Mouse (Mus musculus): Measurements from ENCODE around the gene Dennd4b. TPM values are rescaled to one million over a fixed set of nuclear protein-coding genes. Genes with fewer than 3 reads are reported as not detected.
A peak's percentile ranks its signal among the peaks of the same experiment; 100 is the strongest.
"Not testable (repeated sequence)": the region's sequence is repeated elsewhere in the genome, so short reads cannot be mapped to it uniquely, and the experiment has no call there.

Gene Dennd4b
- polyA plus RNA-seq, 1 experiment from 2014 or later: 3.4 TPM

- no peak overlapping the region for H3K27ac ChIP-seq
- ATAC-seq: no peak
- H3K4me1 ChIP-seq: peaks cover 46% of the 10 kb centered on the region
- H3K9ac ChIP-seq: 0 out of 2 replicates have a peak overlapping the region, but pooled peaks have one; percentile 8
- H3K4me2 ChIP-seq: no peak overlapping the region
- H3K36me3 ChIP-seq: peaks cover 58% of the 10 kb centered on the region
- H3K27me3 ChIP-seq (replicated peaks): no peaks in the 10 kb centered on the region
- no peak overlapping the region for H3K4me3 ChIP-seq
- H3K9me3 ChIP-seq (replicated peaks): no peaks in the 10 kb centered on the region
- WGBS (ENCODE audit: insufficient replicate concordance): 84% methylated on average over 16 of the region's 16 CpGs
Observed at GRCm38 (mm10) chr3:90268971-90269370, 4.0 kb downstream of the Dennd4b start.

DNA sequence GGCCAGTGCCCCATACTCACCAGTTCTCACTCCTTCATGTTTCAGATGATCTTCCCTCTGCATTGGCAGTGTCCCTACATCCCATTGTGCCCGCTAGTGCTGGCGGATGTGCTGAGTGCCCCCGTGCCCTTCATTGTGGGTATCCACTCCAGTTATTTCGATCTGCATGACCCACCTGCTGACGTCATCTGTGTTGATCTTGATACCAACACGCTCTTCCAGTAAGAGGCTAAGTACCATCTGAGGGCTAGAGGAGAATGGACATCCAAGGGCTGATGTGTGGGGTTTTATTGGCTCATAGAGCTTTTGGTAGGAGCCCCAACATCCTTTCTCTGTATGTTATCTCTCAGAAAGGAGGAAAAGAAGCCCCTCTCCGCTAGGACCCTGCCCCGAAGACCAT, 5.8 kb downstream of the Dennd4b start:
- no peak overlapping the region for H3K4me3 ChIP-seq
- no peaks in the 10 kb centered on the region for H3K27me3 ChIP-seq (replicated peaks)
- H3K9ac ChIP-seq: no peak overlapping the region
- no peak overlapping the region for H3K27ac ChIP-seq
- H3K9me3 ChIP-seq (replicated peaks): no peaks in the 10 kb centered on the region
- peaks cover 35% of the 10 kb centered on the region for H3K4me1 ChIP-seq
- 81% methylated on average over 8 of the region's 8 CpGs for WGBS (ENCODE audit: insufficient replicate concordance)
- no peak overlapping the region for H3K4me2 ChIP-seq
- peaks cover 73% of the 10 kb centered on the region for H3K36me3 ChIP-seq
- no peak for ATAC-seq

DNA sequence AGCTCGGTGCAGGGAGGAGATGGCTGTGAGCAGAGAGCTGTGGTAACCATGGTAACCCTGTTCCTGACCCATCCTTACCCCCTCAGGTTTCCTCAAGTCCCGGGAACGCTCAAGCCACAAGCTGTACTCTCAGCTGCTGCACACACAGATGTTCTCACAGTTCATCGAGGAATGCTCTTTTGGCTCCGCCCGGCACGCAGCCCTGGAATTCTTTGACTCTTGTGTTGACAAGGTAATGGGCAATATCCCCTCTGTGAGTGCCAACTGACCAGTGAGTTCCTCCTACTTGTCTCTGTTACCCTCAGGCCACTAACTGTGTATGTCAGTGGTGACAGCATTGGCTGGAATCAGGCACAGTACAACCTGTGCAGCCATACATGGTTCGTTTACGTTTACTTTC, 7.2 kb downstream of the Dennd4b start:
- ATAC-seq: no peak
- 84% methylated on average over 9 of the region's 9 CpGs for WGBS (ENCODE audit: insufficient replicate concordance)
- Histone ChIP-seq H3K27me3 (replicated peaks) (no peaks in the 10 kb centered on the region), H3K27ac (no peak overlapping the region), H3K4me2 (no peak overlapping the region), H3K36me3 (peaks cover 87% of the 10 kb centered on the region), H3K4me1 (peaks cover 25% of the 10 kb centered on the region), H3K4me3 (no peak overlapping the region), H3K9me3 (replicated peaks) (no peaks in the 10 kb centered on the region), H3K9ac (no peak overlapping the region)

DNA sequence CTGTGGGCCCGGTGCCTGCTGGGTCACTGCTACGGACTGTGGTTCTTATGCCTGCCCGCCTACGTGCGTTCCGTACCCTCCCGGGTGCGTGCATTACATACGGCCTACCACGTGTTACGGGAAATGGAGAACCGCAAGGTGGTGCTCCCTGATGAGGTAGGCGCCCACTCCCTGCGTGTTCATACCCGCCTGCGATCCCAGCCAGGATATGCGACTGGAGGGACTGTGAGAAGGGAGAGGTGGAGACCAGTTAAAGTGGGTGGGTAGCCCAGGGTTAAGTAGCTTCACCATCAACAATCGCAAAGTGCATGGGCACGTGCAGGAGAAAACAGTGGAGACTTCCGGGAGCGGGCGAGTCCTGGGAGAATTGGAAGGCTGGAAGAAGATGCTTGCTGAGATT, 8.9 kb downstream of the Dennd4b start:
- 85% methylated on average over 22 of the region's 22 CpGs for WGBS (ENCODE audit: insufficient replicate concordance)
- H3K27ac ChIP-seq: no peak overlapping the region
- peaks cover 16% of the 10 kb centered on the region for H3K4me1 ChIP-seq
- no peak overlapping the region for H3K4me3 ChIP-seq
- no peaks in the 10 kb centered on the region for H3K27me3 ChIP-seq (replicated peaks)
- peaks cover 93% of the 10 kb centered on the region for H3K36me3 ChIP-seq
- no peak overlapping the region for H3K9ac ChIP-seq
- ATAC-seq: no peak
- H3K9me3 ChIP-seq (replicated peaks): no peaks in the 10 kb centered on the region
- H3K4me2 ChIP-seq: no peak overlapping the region

- Histone ChIP-seq H3K27me3 (replicated peaks) (no peaks in the 10 kb centered on the region), H3K27ac (no peak overlapping the region), H3K4me3 (no peak overlapping the region), H3K4me1 (0 out of 2 replicates have a peak, but pooled peaks cover 10% of the 10 kb centered on the region), H3K4me2 (no peak overlapping the region), H3K36me3 (peaks cover 96% of the 10 kb centered on the region), H3K9ac (no peak overlapping the region), H3K9me3 (replicated peaks) (no peaks in the 10 kb centered on the region)
- WGBS (ENCODE audit: insufficient replicate concordance): 85% methylated on average over 11 of the region's 11 CpGs
- no peak for ATAC-seq
Observed at GRCm38 (mm10) chr3:90275286-90275685, 10.3 kb downstream of the Dennd4b start.

GRCm38 (mm10) chr3:90276858-90277257, 11.9 kb downstream of the Dennd4b start:
- H3K27ac ChIP-seq: no peak overlapping the region
- H3K27me3 ChIP-seq (replicated peaks): no peaks in the 10 kb centered on the region
- H3K9me3 ChIP-seq (replicated peaks): no peaks in the 10 kb centered on the region
- no peak overlapping the region for H3K9ac ChIP-seq
- H3K4me2 ChIP-seq: no peak overlapping the region
- 0 out of 2 replicates have a peak, but pooled peaks cover 10% of the 10 kb centered on the region for H3K4me1 ChIP-seq
- no peak overlapping the region for H3K4me3 ChIP-seq
- 72% methylated on average over 16 of the region's 16 CpGs for WGBS (ENCODE audit: insufficient replicate concordance)
- peaks cover 90% of the 10 kb centered on the region for H3K36me3 ChIP-seq
- no peak for ATAC-seq

- no peak overlapping the region for H3K27ac ChIP-seq
- peaks cover 81% of the 10 kb centered on the region for H3K36me3 ChIP-seq
- 85% methylated on average over 9 of the region's 9 CpGs for WGBS (ENCODE audit: insufficient replicate concordance)
- no peaks in the 10 kb centered on the region for H3K27me3 ChIP-seq (replicated peaks)
- ATAC-seq: peak; percentile 19; the same call in 1 of the 2 replicates
- no peak overlapping the region for H3K9ac ChIP-seq
- 0 out of 2 replicates have a peak, but pooled peaks cover 10% of the 10 kb centered on the region for H3K4me1 ChIP-seq
- H3K4me2 ChIP-seq: no peak overlapping the region
- H3K4me3 ChIP-seq: no peak overlapping the region
- H3K9me3 ChIP-seq (replicated peaks): no peaks in the 10 kb centered on the region
Observed at GRCm38 (mm10) chr3:90277793-90278192, 12.8 kb downstream of the Dennd4b start.

GRCm38 (mm10) chr3:90278211-90278610, 13.2 kb downstream of the Dennd4b start:
- H3K4me1 ChIP-seq: 0 out of 2 replicates have a peak, but pooled peaks cover 10% of the 10 kb centered on the region
- H3K27ac ChIP-seq: no peak overlapping the region
- no peak overlapping the region for H3K9ac ChIP-seq
- H3K9me3 ChIP-seq (replicated peaks): no peaks in the 10 kb centered on the region
- H3K36me3 ChIP-seq: peaks cover 77% of the 10 kb centered on the region
- 83% methylated on average over 10 of the region's 10 CpGs for whole genome bisulfite sequencing (ENCODE audit: insufficient replicate concordance)
- H3K4me3 ChIP-seq: no peak overlapping the region
- peak; percentile 5; the same call in 1 of the 2 replicates for ATAC-seq
- no peak overlapping the region for H3K4me2 ChIP-seq
- no peaks in the 10 kb centered on the region for H3K27me3 ChIP-seq (replicated peaks)

GRCm38 (mm10) chr3:90279216-90279615, 14.2 kb downstream of the Dennd4b start:
- H3K4me2 ChIP-seq: no peak overlapping the region
- H3K4me3 ChIP-seq: no peak overlapping the region
- H3K9ac ChIP-seq: no peak overlapping the region
- no peaks in the 10 kb centered on the region for H3K9me3 ChIP-seq (replicated peaks)
- no peak for ATAC-seq
- no peak overlapping the region for H3K27ac ChIP-seq
- 0 out of 2 replicates have a peak, but pooled peaks cover 10% of the 10 kb centered on the region for H3K4me1 ChIP-seq
- WGBS (ENCODE audit: insufficient replicate concordance): 78% methylated on average over 9 of the region's 9 CpGs
- H3K27me3 ChIP-seq (replicated peaks): no peaks in the 10 kb centered on the region
- peaks cover 67% of the 10 kb centered on the region for H3K36me3 ChIP-seq

GRCm38 (mm10) chr3:90279743-90280142, 14.8 kb downstream of the Dennd4b start:
- no peaks in the 10 kb centered on the region for H3K9me3 ChIP-seq (replicated peaks)
- H3K27ac ChIP-seq: no peak overlapping the region

DNA sequence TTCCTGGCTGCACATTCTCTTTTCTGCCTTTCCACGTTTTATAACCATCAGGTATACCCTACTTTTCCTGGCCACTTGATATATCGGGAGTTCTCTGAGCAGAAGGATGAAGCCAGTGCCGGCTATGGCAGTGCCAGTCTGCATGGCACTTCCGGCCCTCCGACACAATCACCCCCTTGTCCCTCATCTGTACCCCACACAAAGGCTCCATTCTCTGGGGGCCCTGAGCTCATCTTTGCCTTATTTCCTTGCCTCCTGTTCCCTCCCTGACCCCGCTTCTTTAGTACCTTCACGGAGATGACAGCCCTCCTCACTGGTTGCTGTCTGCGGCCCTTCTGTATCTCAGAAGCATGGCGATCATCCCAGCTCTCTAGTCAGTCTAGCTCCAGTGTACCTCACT, 15.7 kb downstream of the Dennd4b start:
- Histone ChIP-seq H3K9ac (no peak overlapping the region), H3K27me3 (replicated peaks) (no peaks in the 10 kb centered on the region), H3K9me3 (replicated peaks) (no peaks in the 10 kb centered on the region), H3K36me3 (peaks cover 55% of the 10 kb centered on the region), H3K4me2 (no peak overlapping the region), H3K27ac (no peak overlapping the region), H3K4me3 (no peak overlapping the region), H3K4me1 (0 out of 2 replicates have a peak, but pooled peaks cover 10% of the 10 kb centered on the region)
- 85% methylated on average over 9 of the region's 9 CpGs for WGBS (ENCODE audit: insufficient replicate concordance)
- no peak for ATAC-seq

More at GRCm38 (mm10) chr3:90279743-90280142, 14.8 kb downstream of the Dennd4b start:
- H3K4me2 ChIP-seq: no peak overlapping the region
- no peak overlapping the region for H3K4me3 ChIP-seq
- WGBS (ENCODE audit: insufficient replicate concordance): 86% methylated on average over 7 of the region's 7 CpGs
- H3K9ac ChIP-seq: no peak overlapping the region
- ATAC-seq: no peak
- H3K4me1 ChIP-seq: 0 out of 2 replicates have a peak, but pooled peaks cover 10% of the 10 kb centered on the region
- no peaks in the 10 kb centered on the region for H3K27me3 ChIP-seq (replicated peaks)
- H3K36me3 ChIP-seq: peaks cover 65% of the 10 kb centered on the region

DNA sequence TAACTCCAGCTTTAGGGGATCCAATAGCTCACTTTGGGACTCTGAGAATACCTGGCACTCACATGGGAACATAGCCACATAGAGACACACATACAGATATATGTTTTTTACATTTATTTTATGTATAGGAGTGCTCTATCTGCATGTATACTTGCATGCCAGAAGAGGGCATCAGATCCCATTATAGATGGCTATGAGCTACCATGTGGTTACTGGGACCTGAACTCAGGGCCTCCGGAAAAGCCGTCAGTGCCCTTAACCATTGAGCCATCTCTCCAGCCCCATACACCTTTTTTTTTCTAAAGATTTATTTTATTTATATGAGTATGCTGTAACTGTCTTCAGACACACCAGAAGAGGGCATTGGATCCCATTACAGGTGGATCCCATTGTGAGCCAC, 19.2 kb downstream of the Dennd4b start:
- 83% methylated on average over 2 of the region's 2 CpGs for WGBS (ENCODE audit: insufficient replicate concordance)
- Histone ChIP-seq H3K36me3 (peaks cover 21% of the 10 kb centered on the region), H3K4me3 (no peak overlapping the region), H3K4me2 (no peak overlapping the region), H3K9me3 (replicated peaks) (no peaks in the 10 kb centered on the region), H3K4me1 (no peaks in the 10 kb centered on the region), H3K27ac (no peak overlapping the region), H3K9ac (no peak overlapping the region), H3K27me3 (replicated peaks) (no peaks in the 10 kb centered on the region)
- ATAC-seq: no peak

- H3K4me1 ChIP-seq: peaks cover 11% of the 10 kb centered on the region
- not testable (repeated sequence) for H3K4me3 ChIP-seq; ATAC-seq; H3K4me2 ChIP-seq; H3K27ac ChIP-seq; H3K9me3 ChIP-seq (replicated peaks); H3K27me3 ChIP-seq (replicated peaks); H3K9ac ChIP-seq; H3K36me3 ChIP-seq
- 60% methylated on average over 3 of the region's 3 CpGs for WGBS (ENCODE audit: insufficient replicate concordance)
Observed at GRCm38 (mm10) chr3:90289403-90289802, 24.4 kb downstream of the Dennd4b start.
